Mouse (Mus musculus): ENCODE results near the gene Ercc1.

The Ercc1 gene

DNA sequence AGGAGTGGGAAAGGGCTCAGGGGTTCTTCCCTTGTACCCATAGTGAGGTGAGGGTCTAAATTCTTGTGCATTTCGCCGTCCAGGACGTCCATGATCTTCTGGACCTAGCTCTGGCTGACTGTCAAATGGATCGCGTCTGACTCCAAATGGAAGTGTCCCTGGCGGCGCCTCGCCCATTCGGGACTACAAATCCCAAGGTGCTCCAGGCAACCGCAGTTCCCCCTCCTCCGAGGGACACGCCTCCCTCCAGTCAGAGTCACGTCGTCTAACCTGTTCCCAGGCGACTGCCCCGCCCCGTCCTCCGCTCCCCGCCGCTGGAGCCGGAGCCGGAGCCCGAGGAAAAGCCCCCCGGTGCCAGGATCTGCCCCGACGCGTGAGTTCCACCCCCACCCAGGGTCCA is 16.4 kb downstream of the Ercc1 start:
- in situ Hi-C loops (cut with MboI, MseI) = loop anchor here (10.0 kb wide), 1 partner anchor 56 kb away; no protein-coding TSS in a partner anchor

DNA sequence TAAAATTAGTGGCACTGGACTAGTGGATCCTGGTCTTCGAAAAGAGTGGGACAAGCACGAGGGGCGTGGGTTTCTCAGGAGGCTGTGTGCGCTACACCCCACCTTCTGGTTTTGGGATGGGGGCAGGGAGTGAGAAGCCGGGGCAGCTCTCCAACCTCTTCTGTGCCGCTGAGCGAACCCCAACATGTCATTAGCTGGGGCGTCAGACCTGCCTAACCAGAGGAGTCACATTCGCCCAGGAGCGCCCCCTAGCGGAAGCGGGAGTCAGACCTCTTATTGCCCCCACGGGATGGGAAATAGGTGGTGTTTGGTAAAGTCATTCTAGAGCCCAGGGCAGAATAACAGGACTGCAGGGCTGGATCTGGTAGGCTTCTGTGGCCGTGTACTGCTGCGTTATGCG is 17.1 kb downstream of the Ercc1 start:
- in situ Hi-C loops (cut with MboI, MseI) = loop anchor here (10.0 kb wide), 1 partner anchor 57 kb away; no protein-coding TSS in a partner anchor

DNA sequence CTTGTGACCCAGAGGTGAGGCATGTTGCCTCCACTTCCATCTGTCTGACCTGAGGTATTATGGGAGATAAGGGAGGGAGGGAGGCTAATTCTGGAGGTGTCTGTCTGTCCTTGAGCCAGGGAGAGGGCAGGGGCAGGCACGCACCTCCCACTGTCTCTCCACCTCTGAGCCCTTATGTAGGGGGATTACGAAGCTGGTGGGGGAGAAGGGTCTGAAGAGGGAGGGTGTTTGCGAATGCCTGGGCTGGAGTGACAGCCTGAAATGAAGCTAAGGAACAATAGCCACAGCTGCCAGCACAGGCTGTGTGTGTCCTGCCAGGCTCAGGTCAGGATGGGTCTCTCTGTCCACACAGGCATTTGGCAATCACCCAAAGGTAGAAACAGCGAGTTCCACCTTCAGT is 17.7 kb downstream of the Ercc1 start:
- in situ Hi-C loops (cut with MboI, MseI) = loop anchor here (10.0 kb wide), 1 partner anchor 57 kb away; no protein-coding TSS in a partner anchor

DNA sequence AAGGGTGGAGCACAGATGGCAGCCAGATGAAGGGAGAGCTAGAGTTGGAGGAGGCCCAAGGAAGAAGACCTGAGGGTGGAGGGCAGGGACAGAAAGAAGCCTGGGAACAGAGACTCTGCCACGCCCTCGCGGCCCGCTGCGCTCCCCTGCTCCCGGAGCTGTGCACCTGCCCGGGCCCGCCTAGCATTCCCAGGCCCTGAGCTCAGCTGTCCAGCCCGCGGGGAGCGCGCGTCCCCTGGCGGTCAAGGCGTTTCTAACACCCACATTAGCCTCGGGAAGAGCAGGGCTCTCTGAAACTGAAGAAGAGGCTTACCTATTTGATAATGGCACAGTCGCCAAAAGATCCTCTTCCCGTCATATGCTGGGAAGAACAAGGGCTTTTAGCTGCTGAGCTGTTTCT is 19.3 kb downstream of the Ercc1 start:
- in situ Hi-C loops (cut with MboI, MseI) = loop anchor here (10.0 kb wide), 1 partner anchor 59 kb away; no protein-coding TSS in a partner anchor

DNA sequence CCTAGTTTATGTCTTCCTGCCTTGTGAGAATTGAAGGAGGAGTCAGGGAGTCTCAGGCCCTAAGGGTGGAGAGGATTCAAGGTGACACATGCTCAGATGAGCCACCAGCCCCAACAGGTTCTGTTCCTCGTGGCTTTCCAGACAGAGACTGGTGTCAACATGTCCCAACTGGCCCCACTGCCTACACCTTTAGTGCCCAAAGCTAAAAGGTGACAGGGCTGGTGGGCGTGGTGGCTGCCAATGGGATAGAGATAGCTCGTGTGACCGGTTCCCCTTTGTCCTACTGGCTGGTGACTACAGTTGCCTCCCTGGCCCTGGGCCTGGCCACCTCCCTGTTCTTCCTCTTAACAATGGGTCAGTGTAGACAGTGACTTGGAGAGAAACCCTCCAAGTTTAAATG is 20.8 kb downstream of the Ercc1 start:
- in situ Hi-C loops (cut with MboI, MseI) = loop anchor here (10.0 kb wide), 1 partner anchor 61 kb away; no protein-coding TSS in a partner anchor

DNA sequence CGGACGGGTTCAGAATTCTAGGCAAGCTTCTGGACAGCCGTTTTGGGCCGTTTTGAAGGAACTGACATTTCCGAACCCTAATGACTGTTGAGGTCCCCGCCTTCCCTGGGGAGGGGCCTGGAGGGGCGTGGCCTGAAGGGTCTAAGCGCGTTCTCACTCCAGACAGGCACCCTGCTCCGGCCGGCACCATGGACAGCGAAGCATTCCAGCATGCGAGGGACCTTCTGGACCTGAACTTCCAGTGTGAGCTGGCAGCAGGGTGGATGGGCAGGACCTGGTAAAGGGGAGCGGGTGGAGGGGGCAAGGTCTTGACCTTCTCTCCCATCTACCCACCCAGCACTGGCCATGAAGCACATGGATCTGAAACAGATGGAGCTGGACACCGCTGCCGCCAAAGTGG is 23.8 kb downstream of the Ercc1 start:
- in situ Hi-C loops (cut with MboI, MseI) = loop anchor here (10.0 kb wide), 1 partner anchor 64 kb away; no protein-coding TSS in a partner anchor

DNA sequence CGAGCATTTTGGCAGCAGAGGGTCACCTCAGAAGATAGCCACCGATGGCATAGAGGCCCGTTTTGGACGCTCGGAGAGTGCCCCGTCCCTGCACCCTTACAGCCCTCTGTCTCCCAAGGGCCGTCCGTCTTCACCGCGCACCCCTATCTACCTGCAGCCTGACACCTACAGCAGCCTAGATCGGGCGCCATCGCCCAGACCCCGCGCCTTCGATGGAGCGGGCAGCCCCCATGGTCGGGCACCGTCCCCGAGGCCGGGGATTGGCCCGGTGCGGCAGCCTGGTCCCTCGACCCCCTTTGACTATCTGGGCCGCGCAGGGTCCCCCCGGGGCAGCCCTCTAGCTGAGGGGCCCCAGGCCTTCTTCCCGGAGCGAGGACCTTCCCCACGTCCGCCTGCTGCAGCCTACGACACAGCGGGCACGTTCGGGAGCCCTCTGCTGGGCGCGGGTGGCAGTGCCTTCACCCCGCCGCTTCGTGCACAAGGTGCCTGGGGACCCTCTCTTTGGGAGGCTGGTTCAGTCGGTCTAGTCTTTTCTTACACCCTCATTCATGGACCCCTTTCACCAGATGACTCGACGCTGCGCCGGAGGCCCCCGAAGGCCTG is 25.3 kb downstream of the Ercc1 start:
- in situ Hi-C loops (cut with MboI, MseI) = loop anchor here (10.0 kb wide), 1 partner anchor 65 kb away; no protein-coding TSS in a partner anchor

DNA sequence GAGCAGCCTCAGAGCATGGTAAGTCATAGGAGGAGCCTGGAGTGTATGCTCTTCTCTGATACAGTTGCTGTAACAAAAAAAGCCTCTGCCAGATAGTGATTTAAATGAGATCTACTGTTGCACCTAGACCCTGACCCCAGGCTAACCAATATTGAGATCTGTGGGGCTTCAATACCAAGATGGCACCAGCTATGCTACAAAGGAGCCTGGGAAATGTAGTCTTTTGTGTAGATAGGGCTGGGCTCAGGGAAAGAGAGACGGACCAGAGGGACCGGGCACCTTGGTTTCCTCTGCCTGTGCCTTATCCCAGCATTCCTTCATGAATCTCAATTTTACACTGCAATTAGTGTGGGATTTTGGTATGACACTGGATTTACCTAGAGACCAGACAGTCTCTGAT is 28.8 kb downstream of the Ercc1 start:
- in situ Hi-C loops (cut with MboI, MseI) = no loop called here

DNA sequence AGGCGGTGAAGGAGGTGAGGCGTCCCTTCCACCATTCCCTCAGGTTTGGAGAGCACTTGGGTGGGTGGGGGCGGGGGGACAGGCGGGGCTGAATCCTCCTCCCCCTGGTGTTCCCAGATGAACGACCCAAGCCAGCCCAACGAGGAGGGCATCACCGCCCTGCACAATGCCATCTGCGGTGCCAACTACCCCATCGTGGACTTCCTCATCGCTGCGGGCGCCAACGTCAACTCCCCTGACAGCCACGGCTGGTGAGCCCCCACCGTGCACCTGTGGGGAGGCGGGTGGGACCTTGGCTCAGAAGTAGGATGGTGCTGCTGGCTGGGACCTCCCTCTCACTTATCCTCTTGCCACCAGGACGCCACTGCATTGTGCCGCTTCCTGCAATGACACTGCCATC is 30.8 kb downstream of the Ercc1 start:
- in situ Hi-C loops (cut with MboI, MseI) = no loop called here

DNA sequence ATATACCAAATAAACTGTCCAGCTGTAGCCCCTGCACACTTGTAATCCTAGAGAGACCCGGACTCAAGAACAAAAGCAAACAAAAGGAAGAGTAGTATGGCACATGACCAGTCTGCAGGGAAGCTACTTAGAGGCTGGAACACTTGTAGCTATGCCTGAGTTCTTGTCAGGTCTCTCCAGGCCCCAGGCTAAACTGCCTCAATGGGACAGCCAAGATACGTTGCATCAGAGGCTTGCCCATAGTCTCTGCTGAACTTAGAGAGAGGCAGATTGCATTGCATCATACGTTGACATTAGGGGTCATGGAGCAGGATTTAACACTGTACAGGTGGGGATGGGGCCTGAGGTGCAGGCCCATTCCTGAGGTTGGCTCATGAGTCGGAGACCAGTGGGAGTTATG is 31.4 kb downstream of the Ercc1 start:
- in situ Hi-C loops (cut with MboI, MseI) = no loop called here

DNA sequence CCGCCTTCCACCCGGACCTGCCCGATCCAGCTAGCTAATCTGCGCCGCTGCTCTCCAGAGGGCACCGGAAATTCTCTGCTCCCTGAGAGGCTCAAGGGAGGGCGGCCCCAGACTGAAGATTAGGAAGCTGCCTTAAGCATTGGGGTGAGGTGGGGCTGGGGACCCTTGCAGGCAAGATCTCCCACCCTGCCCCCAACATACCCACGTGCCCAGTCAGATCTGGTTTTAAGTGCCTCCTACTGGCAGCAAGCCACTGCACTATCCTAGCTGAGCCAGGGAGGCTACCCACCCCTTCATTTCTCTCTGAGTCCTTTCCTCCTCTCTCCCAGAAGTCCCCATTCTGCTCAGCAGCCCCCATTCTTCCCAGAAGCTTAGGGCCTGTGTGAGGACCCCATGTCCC is 33.5 kb downstream of the Ercc1 start:
- in situ Hi-C loops (cut with MboI, MseI) = no loop called here

DNA sequence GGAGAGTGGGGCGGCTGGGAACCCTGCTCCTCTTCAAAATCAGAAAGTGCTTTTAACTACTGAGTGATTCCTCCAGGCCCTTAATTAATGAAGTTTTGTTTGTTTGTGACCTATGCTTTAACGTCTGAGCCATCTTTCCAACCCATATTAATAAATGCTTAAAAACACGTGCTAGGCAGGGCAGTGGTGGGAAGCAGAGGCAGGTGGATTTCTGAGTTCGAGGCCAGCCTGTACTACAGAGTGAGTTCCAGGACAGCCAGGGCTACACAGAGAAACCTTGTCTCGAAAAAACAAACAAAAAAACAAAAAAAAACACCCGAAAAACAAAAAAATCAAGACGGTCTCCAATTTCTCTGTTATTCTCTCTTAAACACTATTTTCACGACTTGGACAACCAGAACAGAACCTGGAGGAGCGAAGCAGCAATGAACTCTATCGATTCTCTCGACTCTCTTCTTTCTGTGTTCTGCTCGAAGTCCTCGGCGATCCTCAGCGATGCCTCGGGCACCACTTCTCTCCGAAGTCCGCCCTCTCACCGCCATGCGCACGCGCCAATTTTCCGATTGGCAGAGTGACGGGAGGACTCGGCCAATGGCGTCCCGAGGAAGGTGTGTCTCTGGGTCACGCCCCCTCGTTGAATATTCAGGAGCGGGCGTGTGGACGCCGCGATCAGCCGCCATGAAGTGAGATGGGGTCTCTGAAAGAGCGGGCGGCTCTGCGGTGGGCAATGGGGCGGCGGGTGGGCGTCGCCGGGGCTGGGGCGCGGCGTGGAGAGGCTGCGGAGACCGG is 37.0 kb downstream of the Ercc1 start, which contains the start of gene Ercc2:
Ercc2 (plus strand) TSS at position 634 of the 789 bp plus-strand sequence.
- in situ Hi-C loops (cut with MboI, MseI) = no loop called here

DNA sequence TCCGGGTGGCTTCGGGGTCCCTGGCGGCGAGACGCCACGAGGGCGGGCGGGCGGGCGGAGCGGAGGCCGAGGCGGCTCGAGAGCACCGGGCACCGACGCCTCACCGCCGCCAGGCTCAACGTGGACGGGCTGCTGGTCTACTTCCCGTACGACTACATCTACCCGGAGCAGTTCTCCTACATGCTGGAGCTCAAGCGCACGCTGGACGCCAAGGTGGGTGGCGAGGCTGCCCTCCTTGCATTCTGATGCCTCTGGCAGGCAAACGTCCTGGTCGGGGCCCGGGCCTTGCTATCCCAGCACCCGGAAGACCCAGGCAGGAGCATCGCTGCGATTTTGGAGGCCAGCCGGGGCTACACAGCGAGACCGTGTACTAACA is 37.6 kb downstream of the Ercc1 start:
- in situ Hi-C loops (cut with MboI, MseI) = no loop called here

DNA sequence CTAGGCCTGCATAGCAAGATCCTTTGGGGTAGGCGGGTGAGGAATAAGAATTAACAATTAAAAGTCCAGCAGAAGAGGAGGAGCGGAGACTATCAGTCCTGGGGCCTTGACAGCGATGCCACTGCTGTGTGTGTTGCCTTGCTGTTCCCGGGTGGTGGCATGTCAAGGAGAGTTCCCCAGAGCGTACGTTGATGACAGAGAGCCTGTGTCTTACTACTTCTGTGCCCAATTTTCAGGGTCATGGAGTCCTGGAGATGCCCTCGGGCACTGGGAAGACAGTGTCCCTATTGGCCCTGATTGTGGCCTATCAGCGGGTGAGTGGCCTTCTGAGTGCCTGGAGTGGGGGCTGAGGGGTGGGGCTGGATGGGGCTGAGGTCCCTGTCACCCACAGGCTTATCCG is 39.1 kb downstream of the Ercc1 start:
- in situ Hi-C loops (cut with MboI, MseI) = no loop called here

DNA sequence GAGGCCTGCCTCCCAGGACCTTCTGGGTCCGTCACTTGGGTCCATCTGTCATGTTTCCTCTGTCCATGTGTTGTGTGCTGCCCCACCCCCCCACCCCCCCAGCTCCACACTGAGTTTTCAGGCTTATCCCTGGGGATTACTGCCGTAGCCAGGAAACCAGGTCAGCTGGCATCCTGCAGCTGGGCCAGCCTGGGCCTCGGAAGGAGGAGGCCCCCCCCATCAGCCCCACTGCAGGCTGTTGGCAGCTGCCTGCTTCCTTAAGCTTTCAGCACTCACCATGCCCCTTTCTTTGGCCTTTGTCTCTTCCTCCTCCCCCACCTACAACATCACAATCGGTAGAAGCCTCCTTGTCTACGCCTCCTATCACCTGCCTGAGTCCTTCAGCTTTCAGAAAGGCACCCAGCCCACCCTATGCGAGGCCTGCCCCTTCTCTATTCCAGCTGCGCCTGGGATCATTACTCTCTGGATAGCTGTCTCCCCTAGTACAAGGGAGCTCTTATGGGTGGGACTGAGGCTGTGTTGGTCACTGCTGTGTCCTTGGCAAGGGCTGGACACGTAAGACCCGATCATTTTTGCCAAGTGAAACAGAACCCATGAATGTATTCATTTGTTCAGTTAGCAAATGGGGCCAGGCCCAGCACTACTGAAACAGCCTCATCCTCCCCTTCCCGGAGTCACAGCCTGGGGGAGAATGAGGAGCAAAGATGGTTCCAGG is 44.3 kb downstream of the Ercc1 start:
- in situ Hi-C loops (cut with MboI, MseI) = no loop called here

DNA sequence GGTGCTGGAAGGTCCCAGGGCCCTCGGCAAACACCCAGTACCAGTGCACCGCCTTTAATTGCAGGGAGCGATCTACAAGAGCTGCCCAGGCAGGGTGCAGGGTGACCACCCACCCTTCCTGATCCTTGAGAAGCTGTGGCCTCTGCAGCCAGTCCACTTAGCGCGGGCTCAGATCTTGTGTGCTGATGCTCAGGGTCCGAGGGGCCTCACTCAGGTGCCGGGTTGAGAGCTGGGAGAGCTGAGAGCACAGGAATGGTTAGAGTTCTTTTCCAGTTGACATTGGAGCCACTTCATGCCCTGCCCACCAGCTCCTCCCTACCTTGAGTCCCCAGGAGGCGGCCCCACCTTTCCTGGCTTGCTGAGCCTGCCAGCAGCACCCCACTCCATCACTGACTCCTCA is 49.9 kb downstream of the Ercc1 start:
- in situ Hi-C loops (cut with MboI, MseI) = no loop called here

DNA sequence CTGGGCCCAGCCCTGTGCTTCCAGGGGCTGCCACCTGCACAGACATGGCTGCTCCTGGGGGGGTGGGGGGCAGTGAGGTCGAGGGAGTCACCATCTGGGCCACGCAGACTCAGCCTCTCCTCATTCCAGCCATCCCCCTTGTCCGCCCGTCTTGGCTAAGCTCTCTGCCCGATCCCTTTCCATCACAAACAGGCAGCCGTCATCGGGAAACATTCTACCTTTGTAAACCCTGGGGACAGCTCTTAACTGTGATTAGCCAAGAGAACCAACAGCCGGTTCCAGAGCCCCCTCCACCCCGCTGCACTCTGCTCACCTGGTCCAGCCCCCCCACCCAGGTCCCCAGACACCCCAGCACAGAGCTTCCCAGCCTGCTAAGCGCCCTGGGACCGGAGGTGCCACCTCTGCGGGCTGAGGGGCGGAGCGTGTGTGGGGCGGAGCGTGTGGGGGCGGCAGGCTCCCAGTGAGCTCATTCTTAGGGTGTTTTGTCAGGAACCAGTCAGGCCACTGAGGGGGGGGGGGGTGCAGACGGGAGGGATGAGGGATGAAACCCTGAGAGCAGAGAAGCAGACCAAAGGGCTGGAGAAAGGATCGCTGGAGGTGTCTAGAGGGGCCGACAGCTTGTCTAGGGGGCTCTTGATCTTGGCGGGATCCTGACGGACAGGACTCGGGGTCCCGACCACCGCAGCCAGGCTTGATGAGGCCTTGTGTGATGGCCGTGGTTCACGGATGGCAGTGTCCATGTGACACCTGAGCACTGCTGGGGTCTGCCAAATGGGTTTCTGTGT is 55.1 kb downstream of the Ercc1 start:
- in situ Hi-C loops (cut with MboI, MseI) = loop anchor here (5.0 kb wide), 1 partner anchor 123 kb away; no protein-coding TSS in a partner anchor

DNA sequence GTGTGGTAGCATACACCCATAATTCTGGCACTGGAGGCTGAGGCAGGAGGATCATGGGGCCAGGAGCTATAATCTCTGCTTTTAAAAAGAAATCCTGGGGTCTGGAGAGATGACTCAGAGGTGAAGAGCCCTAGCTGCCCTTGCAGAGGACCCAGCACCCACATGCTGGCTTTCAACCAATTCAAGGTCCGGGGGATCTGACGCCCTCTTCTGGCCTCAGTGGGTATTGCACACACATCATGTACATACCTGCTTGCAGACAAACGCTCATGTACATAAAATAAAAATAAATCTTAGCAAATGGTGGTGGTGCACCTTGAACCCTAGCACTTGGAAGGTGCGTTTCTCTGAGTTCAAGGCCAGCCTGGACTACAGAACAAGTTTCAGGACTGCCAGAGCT is 56.4 kb downstream of the Ercc1 start:
- in situ Hi-C loops (cut with MboI, MseI) = loop anchor here (5.0 kb wide), 1 partner anchor 121 kb away; no protein-coding TSS in a partner anchor

DNA sequence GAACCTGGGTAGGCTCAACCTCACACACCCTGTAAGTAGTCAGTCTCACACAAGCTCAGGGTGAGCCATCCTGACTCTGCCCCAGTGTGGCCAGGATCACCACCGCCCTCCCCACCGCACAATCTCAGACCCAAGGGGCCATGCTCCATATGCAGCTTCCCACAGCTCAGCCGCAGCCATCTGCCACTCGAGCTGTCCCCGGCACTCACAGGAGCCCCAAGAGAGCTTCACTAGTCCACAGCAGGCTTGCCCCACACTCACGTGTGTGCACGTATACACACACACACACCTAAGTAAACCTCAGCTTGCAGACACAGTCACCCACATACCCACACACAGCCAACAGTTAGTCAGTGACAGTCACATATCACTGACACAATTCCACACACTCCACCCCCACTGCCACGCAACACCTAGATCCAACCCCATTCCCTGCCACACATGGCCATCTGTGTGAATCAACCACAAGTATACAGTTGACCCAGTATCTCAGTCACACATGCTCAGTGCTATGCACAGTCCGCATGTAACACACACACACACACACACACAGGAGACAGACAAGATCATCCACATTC is 58.0 kb downstream of the Ercc1 start:
- in situ Hi-C loops (cut with MboI, MseI) = loop anchor here (5.0 kb wide), 1 partner anchor 120 kb away; no protein-coding TSS in a partner anchor

DNA sequence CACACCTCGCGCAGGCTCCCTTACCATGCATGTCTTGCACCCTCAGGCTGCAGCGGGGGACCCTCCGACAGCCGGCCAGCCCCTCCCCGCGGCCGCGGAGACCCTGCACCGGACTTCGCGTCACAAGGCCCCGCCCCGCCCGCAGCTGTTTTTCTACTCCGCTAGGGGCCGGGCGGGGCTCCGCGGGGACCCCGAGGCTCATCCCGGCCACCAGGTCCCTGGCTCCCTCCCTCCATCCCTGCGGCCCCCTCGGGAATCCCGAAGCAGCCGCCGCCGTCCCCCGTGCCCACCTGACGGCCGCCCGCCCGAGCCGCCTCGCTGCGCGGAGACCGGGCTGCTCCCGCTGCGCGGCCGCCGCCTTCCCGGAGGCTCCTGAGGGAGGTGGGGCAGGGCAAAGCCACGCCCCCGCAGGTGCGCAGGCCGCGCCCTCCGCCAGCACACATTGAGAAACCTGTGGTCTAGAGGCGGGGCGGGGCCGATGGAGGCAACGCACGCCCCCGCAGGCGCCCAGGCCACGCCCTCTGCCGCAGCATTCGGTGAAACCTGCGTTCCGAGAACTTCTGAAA is 59.2 kb downstream of the Ercc1 start, which contains the start of gene Klc3:
Klc3 (minus strand) TSS at position 374 of the 566 bp plus-strand sequence.
- in situ Hi-C loops (cut with MboI, MseI) = loop anchor here (5.0 kb wide), 1 partner anchor 118 kb away; no protein-coding TSS in a partner anchor
